Mouse (Mus musculus) brain, adult 10 weeks (tissue): ENCODE results near the gene Dhcr7. TPM values are rescaled to one million over a fixed set of nuclear protein-coding genes. Genes with fewer than 3 reads are reported as not detected.

Experiments used
- polyA plus RNA-seq: library from polyadenylated mRNA; stranded (reverse); fragments of 350-450 nt; fragmentation: Illumina TruSeq; extraction: RNeasy Lipid Tissue Mini Kit (QIAGEN cat#74804); gene quantifications from one replicate; pipeline ENCODE4 v1.2.3, GENCODE M21; 2015; ENCODE audit warnings: low read depth, low replicate concordance

Dhcr7 gene
- polyA plus RNA-seq = 28.8 TPM

DNA sequence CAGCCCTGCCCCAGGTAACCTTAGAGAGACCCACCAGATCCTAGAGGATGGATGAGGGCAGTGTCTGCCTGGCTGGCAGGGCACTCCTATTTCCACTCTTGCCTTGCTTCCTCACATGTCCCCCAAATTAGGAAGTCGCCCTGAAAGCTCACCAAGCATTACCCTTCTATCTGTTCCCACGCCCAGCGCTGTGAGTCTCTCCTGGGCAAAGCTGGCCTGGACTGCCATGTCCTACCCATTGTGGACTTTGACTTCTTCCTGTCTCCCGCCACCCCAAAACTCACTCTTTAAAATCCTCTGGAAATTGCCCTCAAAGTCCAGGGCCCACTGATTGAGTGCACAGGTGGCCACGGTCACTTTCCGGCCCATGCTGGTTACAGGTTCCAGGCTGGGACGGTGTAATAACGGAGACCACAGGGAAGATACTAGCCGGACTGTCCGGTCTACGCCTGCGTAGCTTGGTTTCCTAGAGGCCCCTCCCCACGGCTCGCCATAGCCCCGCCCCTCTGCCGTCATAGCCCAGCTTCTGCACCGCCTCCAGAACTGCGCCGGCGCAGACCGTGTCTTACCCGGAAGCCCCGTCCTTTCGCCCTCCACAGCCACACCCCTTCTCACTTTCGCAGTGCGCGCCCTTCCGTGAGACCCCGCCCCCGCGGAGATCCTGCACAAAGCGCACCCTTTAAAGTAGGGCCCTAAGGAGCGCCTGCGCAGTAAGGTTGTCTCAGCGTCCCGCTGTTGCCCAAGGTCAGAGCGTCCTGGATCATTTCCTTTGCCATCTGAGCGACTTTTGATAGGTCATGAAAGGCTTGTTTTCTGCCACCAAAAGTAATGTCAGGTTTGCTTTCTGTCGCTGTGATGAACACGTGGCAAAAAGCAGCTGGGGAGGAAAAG, at the start of gene Dhcr7, which contains the start of gene Nadsyn1:
Dhcr7 (plus strand) TSS at position 771 of the 891 bp plus-strand sequence.
Nadsyn1 (minus strand) TSS at position 475 of the 891 bp plus-strand sequence.

GRCm38 (mm10) chr7:143783996-143784829, 38.7 kb upstream of the Dhcr7 start, which contains the start of gene Mrgpre:
TSS of gene Mrgpre (minus strand) at chr7:143784500.

DNA sequence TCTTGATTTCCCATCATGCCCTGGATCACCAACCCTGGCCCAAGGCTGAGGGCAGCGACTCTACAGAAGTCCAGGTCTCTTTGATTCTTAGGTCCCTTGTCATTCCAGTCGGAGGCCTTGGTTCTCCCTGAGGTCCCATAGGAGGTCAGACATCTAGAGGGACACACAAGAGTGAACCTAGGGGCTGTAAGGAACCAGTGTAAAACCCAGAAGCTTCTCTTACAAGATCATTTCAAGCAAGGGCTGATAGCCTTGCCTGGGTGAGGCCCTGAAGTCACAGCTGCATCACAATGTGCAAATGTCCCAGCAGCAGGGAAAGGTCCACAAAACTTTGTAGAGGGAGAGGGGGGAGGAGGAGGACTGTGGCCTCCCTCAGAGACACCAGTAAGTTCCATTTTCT, 43.6 kb downstream of the Dhcr7 start, which contains the start of gene Gm498:
Gm498 (plus strand) TSS at position 301 of the 400 bp plus-strand sequence.

Other genes starting within 250 kb of the Dhcr7 start
- gene Cars, start 223.1 kb upstream of the Dhcr7 start, polyA plus RNA-seq = 53.5 TPM
- not detected for gene Tnfrsf26, start 194.4 kb upstream of the Dhcr7 start, polyA plus RNA-seq
- 1.9 TPM for gene Tnfrsf22, start 173.5 kb upstream of the Dhcr7 start, polyA plus RNA-seq
- gene Tnfrsf23, start 137.3 kb upstream of the Dhcr7 start, polyA plus RNA-seq = 1.4 TPM
- 22.6 TPM for gene Osbpl5, start 66.2 kb upstream of the Dhcr7 start, polyA plus RNA-seq
- gene Mrgprg, start 56.2 kb upstream of the Dhcr7 start, polyA plus RNA-seq = not detected
- 7.3 TPM for gene Mrgpre, start 38.6 kb upstream of the Dhcr7 start, polyA plus RNA-seq
- gene Nadsyn1, start 296 bp upstream of the Dhcr7 start, polyA plus RNA-seq = 5.7 TPM
- not detected for gene Gm498, start 43.7 kb downstream of the Dhcr7 start, polyA plus RNA-seq
- gene Shank2, start 178.8 kb downstream of the Dhcr7 start, polyA plus RNA-seq = 50.7 TPM